Mouse (Mus musculus): ENCODE measurements around the gene Synm.

DNA sequence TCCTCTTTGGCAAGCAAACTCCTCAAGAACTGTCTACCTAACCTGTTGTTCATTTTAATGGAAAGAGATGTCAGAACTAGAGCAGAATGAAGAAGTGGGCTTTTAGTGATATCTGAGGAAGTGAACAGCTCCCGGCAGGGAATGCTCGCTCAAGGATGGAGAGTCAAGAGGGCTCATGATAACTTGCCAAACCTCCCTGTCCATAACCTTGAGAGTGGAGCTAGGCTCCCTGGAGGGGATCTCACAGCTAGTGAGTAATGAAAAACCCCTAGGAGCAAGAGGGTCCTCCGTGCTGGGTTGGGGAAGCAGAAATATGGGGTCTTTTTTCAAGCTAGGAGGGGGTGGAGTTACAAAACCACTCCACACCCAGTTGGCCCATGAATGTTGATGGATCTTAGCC, 4.1 kb upstream of the Synm start:
- no peak for TF ChIP-seq POLR2A (IDR thresholded peaks at IDR 0.05; ENCODE audit: borderline replicate concordance, extremely low read depth, insufficient read depth, insufficient read length, poor library complexity, severe bottlenecking)
- TF ChIP-seq CTCF (IDR thresholded peaks at IDR 0.05; ENCODE audit: borderline replicate concordance, extremely low read depth, insufficient read depth, insufficient read length), result no peak
